Mouse (Mus musculus): ENCODE measurements around the gene Myo1h. TPM values are rescaled to one million over a fixed set of nuclear protein-coding genes. Genes with fewer than 3 reads are reported as not detected.

Gene Myo1h
- polyA plus RNA-seq, 1 experiment from 2014 or later = 0.86 TPM

- no peak overlapping the region for H3K4me2 ChIP-seq
- no peak overlapping the region for H3K4me3 ChIP-seq
- no peaks in the 10 kb centered on the region for H3K36me3 ChIP-seq
- ATAC-seq (ENCODE audit: extremely low read depth, insufficient number of reproducible peaks, low FRiP score, low TSS enrichment) = no peak
- peaks cover 14% of the 10 kb centered on the region for H3K4me1 ChIP-seq
- H3K9ac ChIP-seq = no peak overlapping the region
- 28% methylated on average over 8 of the region's 8 CpGs for WGBS
- no peaks in the 10 kb centered on the region for H3K9me3 ChIP-seq
- H3K27me3 ChIP-seq (replicated peaks) = peaks cover 99% of the 10 kb centered on the region
- no peak overlapping the region for H3K27ac ChIP-seq (replicated peaks)
Measured at GRCm38 (mm10) chr5:114275339-114275738, 13.6 kb upstream of the Myo1h start.

GRCm38 (mm10) chr5:114275991-114276390 lies 13.0 kb upstream of the Myo1h start:
- Histone ChIP-seq H3K4me3 (no peak overlapping the region), H3K4me1 (peaks cover 14% of the 10 kb centered on the region), H3K4me2 (no peak overlapping the region), H3K36me3 (no peaks in the 10 kb centered on the region), H3K27ac (replicated peaks) (no peak overlapping the region), H3K9me3 (no peaks in the 10 kb centered on the region), H3K27me3 (replicated peaks) (peaks cover 99% of the 10 kb centered on the region), H3K9ac (no peak overlapping the region)
- no peak for ATAC-seq (ENCODE audit: extremely low read depth, insufficient number of reproducible peaks, low FRiP score, low TSS enrichment)
- 46% methylated on average over 16 of the region's 16 CpGs for WGBS

DNA sequence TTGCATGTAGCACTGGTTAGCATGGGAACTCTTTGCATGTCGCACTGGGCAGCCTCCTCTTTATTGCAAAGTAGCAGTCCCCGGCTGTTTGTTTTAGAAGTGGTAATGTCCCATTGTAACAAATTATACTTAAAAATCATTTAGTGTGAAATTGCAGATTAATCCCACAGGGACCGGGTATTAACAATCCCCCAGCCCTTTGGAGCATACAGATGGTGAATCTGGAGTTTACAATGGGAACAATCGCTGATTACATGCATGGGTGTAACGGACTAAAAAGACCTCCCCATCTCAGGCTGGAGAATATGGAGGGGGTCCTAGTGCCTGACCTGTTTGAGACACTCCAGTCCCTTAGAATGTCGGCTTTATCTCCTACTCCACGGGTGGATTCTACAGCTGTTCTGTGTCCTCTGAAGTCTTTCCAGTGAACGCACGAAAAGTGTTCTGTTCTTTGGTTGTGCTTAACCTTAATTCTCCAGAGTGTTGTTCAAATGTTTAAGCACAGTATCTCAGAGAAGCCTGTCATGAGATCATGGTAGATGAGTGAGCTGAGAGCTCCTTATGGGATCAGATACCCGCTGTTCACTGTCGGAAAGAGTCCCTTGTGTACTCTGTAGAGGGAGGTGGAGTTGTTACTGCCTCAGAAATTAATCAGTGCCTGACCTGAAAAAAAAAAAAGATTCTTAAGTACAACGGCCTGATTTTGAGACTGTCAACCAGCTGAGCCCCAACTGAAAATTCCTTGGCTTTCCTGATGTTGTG lies 9.4 kb upstream of the Myo1h start:
- peaks cover 84% of the 10 kb centered on the region for H3K27me3 ChIP-seq (replicated peaks)
- H3K4me3 ChIP-seq = no peak overlapping the region
- no peak overlapping the region for H3K27ac ChIP-seq (replicated peaks)
- no peak overlapping the region for H3K9ac ChIP-seq
- H3K4me2 ChIP-seq = no peak overlapping the region
- 51% methylated on average over 12 of the region's 12 CpGs for WGBS
- no peak for ATAC-seq (ENCODE audit: extremely low read depth, insufficient number of reproducible peaks, low FRiP score, low TSS enrichment)
- no peaks in the 10 kb centered on the region for H3K4me1 ChIP-seq
- H3K36me3 ChIP-seq = no peaks in the 10 kb centered on the region
- H3K9me3 ChIP-seq = no peaks in the 10 kb centered on the region

DNA sequence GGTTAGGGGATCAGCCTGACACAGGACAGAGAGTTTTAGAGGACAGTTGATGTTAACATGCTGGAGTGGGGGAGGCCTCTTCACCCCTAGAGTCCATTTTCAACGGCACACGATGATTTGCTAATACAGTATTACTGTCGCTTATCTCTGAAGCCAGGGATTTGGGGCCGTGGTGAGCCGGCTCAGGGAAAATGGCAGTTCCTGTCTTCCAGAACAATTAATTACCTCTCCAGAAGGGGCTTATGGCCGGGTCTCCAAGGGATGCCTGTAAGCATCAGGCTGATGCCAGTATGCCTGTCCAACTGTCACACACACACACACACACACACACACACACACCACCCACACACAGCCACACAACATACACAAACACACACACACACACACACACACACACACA lies 6.6 kb upstream of the Myo1h start:
- ATAC-seq (ENCODE audit: extremely low read depth, insufficient number of reproducible peaks, low FRiP score, low TSS enrichment) = no peak
- Histone ChIP-seq H3K4me1 (no peaks in the 10 kb centered on the region), H3K4me2 (no peak overlapping the region), H3K9ac (no peak overlapping the region), H3K36me3 (no peaks in the 10 kb centered on the region), H3K27me3 (replicated peaks) (peaks cover 61% of the 10 kb centered on the region), H3K4me3 (no peak overlapping the region), H3K9me3 (no peaks in the 10 kb centered on the region), H3K27ac (replicated peaks) (no peak overlapping the region)
- WGBS = 30% methylated on average over 6 of the region's 6 CpGs

GRCm38 (mm10) chr5:114284604-114285397 lies 4.2 kb upstream of the Myo1h start:
- 76% methylated on average over 13 of the region's 13 CpGs for WGBS
- no peak overlapping the region for H3K9ac ChIP-seq
- no peak overlapping the region for H3K27ac ChIP-seq (replicated peaks)

GRCm38 (mm10) chr5:114285398-114285700 lies 3.6 kb upstream of the Myo1h start:
- Histone ChIP-seq H3K36me3 (no peaks in the 10 kb centered on the region), H3K4me3 (no peak overlapping the region), H3K27me3 (replicated peaks) (peaks cover 62% of the 10 kb centered on the region), H3K9ac (no peak overlapping the region), H3K9me3 (no peaks in the 10 kb centered on the region), H3K4me2 (no peak overlapping the region), H3K4me1 (no peaks in the 10 kb centered on the region), H3K27ac (replicated peaks) (no peak overlapping the region)
- no peak for ATAC-seq (ENCODE audit: extremely low read depth, insufficient number of reproducible peaks, low FRiP score, low TSS enrichment)
- 77% methylated on average over 3 of the region's 3 CpGs for WGBS

More at GRCm38 (mm10) chr5:114284604-114285397, 4.2 kb upstream of the Myo1h start:
- Histone ChIP-seq H3K9me3 (no peaks in the 10 kb centered on the region), H3K36me3 (no peaks in the 10 kb centered on the region), H3K27me3 (replicated peaks) (peaks cover 61% of the 10 kb centered on the region), H3K4me3 (no peak overlapping the region), H3K4me2 (no peak overlapping the region), H3K4me1 (no peaks in the 10 kb centered on the region)
- no peak for ATAC-seq (ENCODE audit: extremely low read depth, insufficient number of reproducible peaks, low FRiP score, low TSS enrichment)

DNA sequence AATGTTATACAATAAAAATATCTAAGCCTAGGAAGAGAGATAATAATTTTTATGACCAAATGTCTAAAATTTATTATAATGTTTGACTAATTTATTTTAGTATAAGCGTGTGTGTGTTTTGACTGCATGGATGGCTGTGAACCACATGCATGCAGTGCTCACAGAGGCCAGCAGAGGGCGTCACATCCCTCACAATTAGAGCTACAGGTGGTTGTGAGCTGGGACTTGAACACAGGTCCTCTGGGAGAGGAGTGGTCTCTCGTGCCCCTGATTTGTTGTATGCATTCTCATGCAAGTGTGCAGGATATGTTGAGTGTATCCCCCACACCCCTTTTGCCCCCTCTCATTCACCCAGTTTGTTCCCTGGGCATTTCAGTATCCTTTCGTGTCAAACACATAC lies 2.9 kb upstream of the Myo1h start:
- WGBS = 62% methylated on average over 4 of the region's 4 CpGs
- H3K27ac ChIP-seq (replicated peaks) = no peak overlapping the region
- H3K9me3 ChIP-seq = no peaks in the 10 kb centered on the region
- no peak overlapping the region for H3K4me2 ChIP-seq
- no peak for ATAC-seq (ENCODE audit: extremely low read depth, insufficient number of reproducible peaks, low FRiP score, low TSS enrichment)
- H3K4me1 ChIP-seq = no peaks in the 10 kb centered on the region
- H3K4me3 ChIP-seq = no peak overlapping the region
- H3K36me3 ChIP-seq = no peaks in the 10 kb centered on the region
- H3K9ac ChIP-seq = no peak overlapping the region
- H3K27me3 ChIP-seq (replicated peaks) = peaks cover 62% of the 10 kb centered on the region

DNA sequence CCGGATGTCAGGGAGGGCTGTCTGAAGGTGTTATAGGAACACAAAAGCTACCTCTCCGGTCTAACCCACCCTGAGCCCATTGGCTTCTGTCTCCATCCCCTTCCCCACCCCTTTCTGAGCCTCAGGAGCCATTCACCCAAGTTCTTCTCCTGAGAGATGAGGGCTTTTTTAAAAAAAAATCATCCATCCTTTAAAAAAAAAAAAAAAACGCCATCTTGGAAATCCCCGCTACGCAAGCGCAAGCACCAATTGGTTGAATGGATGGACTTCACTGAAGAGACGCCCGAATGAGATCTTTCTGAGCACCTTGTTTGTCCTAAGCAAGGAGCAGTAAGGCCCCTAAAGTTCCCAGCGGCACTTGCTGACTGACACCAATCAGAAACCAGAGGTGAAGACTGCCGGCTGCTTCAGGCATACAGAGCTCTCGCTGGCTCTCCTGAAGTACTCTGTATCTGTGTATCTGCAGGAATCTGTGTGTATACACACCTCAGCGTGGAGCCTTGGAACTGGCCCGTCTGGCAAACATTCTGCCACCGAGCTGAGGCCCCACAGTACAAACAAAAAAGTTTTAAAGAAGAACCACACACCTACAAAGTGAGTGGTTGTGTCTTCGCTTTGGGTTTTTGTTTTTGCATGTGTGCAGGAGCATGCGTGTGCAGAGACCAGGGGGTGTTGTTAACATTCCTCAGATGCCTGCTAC lies 1.9 kb upstream of the Myo1h start:
- Histone ChIP-seq H3K27ac (replicated peaks) (no peak overlapping the region), H3K9ac (no peak overlapping the region), H3K4me2 (no peak overlapping the region), H3K27me3 (replicated peaks) (peaks cover 61% of the 10 kb centered on the region), H3K4me1 (no peaks in the 10 kb centered on the region), H3K36me3 (no peaks in the 10 kb centered on the region), H3K4me3 (no peak overlapping the region), H3K9me3 (no peaks in the 10 kb centered on the region)
- no peak for ATAC-seq (ENCODE audit: extremely low read depth, insufficient number of reproducible peaks, low FRiP score, low TSS enrichment)
- WGBS = 71% methylated on average over 16 of the region's 16 CpGs

GRCm38 (mm10) chr5:114288396-114288795 lies 570 bp upstream of the Myo1h start:
- Histone ChIP-seq H3K27ac (replicated peaks) (no peak overlapping the region), H3K36me3 (no peaks in the 10 kb centered on the region), H3K9me3 (no peaks in the 10 kb centered on the region), H3K4me2 (no peak overlapping the region), H3K4me3 (no peak overlapping the region), H3K27me3 (replicated peaks) (peaks cover 53% of the 10 kb centered on the region), H3K9ac (no peak overlapping the region), H3K4me1 (no peaks in the 10 kb centered on the region)
- ATAC-seq (ENCODE audit: extremely low read depth, insufficient number of reproducible peaks, low FRiP score, low TSS enrichment) = no peak
- WGBS = 76% methylated on average over 5 of the region's 5 CpGs

GRCm38 (mm10) chr5:114290004-114290403 lies 1.0 kb downstream of the Myo1h start:
- no peak overlapping the region for H3K27ac ChIP-seq (replicated peaks)
- 69% methylated on average over 3 of the region's 3 CpGs for WGBS
- H3K36me3 ChIP-seq = no peaks in the 10 kb centered on the region
- H3K9ac ChIP-seq = no peak overlapping the region
- no peaks in the 10 kb centered on the region for H3K4me1 ChIP-seq
- no peak overlapping the region for H3K4me3 ChIP-seq
- H3K9me3 ChIP-seq = no peaks in the 10 kb centered on the region
- H3K4me2 ChIP-seq = no peak overlapping the region
- no peak for ATAC-seq (ENCODE audit: extremely low read depth, insufficient number of reproducible peaks, low FRiP score, low TSS enrichment)
- H3K27me3 ChIP-seq (replicated peaks) = peaks cover 53% of the 10 kb centered on the region

- 19% methylated on average over 22 of the region's 22 CpGs for WGBS
- peak overlapping the region; percentile 36 for H3K4me2 ChIP-seq
- no peaks in the 10 kb centered on the region for H3K36me3 ChIP-seq
- ATAC-seq (ENCODE audit: extremely low read depth, insufficient number of reproducible peaks, low FRiP score, low TSS enrichment) = no peak
- peaks cover 31% of the 10 kb centered on the region for H3K27me3 ChIP-seq (replicated peaks)
- H3K9me3 ChIP-seq = no peaks in the 10 kb centered on the region
- H3K27ac ChIP-seq (replicated peaks) = no peak overlapping the region
- H3K4me1 ChIP-seq = peaks cover 5% of the 10 kb centered on the region
- H3K9ac ChIP-seq = no peak overlapping the region
- no peak overlapping the region for H3K4me3 ChIP-seq
Measured at GRCm38 (mm10) chr5:114296693-114297631, 8.0 kb downstream of the Myo1h start.
